Mouse (Mus musculus): Measurements from ENCODE around the gene Ackr4. TPM values are rescaled to one million over a fixed set of nuclear protein-coding genes. Genes with fewer than 3 reads are reported as not detected.

The Ackr4 gene
- polyA plus RNA-seq (2012; rRNA removed) (0.09 and 0.11 TPM in 2 replicates), polyA plus RNA-seq (2014; fragmentation: Nextera tagmentation; extraction: Ambion mirVana) (0.19 and 0.24 TPM in 2 replicates)

GRCm38 (mm10) chr9:104126833-104127232, at the start of gene Ackr4:
Gene Ackr4, minus strand, starts transcription at chr9:104126933.
- Histone ChIP-seq H3K27ac (no peak within 1 kb of the TSS), H3K27me3 (ENCODE audit: control insufficient read depth, insufficient read depth, low read length) (no peaks in the 10 kb centered on the region), H3K4me3 (ENCODE audit: insufficient read depth in 1 of 2, low read depth in 2 of 2, low read length in 2 of 2) (no peak within 1 kb of the TSS), H3K4me1 (replicated peaks; ENCODE audit: control insufficient read depth in 2 of 2, insufficient read depth in 2 of 2, low read length in 1 of 2) (no peaks in the 10 kb centered on the region), H3K9ac (replicated peaks) (no peak within 1 kb of the TSS), H3K4me2 (ENCODE audit: low read depth) (no peak within 1 kb of the TSS), H3K9me3 (ENCODE audit: control insufficient read depth, low read length) (no peaks in the 10 kb centered on the region), H3K36me3 (replicated peaks; ENCODE audit: control insufficient read depth, insufficient read depth, low read depth) (no peaks in the 10 kb centered on the region)
- 58% methylated on average over 3 of the region's 3 CpGs for WGBS (ENCODE audit: insufficient replicate concordance)
- no peak for TF ChIP-seq EP300 (IDR thresholded peaks at IDR 0.05; ENCODE audit: low read depth)
- no peak for TF ChIP-seq CTCF (IDR thresholded peaks at IDR 0.05; ENCODE audit: low read depth)
- no peak for DNase-seq (ENCODE audit: low read depth in 3 of 3, low spot score in 3 of 3)
- ATAC-seq (ENCODE audit: insufficient read depth) = no peak

DNA sequence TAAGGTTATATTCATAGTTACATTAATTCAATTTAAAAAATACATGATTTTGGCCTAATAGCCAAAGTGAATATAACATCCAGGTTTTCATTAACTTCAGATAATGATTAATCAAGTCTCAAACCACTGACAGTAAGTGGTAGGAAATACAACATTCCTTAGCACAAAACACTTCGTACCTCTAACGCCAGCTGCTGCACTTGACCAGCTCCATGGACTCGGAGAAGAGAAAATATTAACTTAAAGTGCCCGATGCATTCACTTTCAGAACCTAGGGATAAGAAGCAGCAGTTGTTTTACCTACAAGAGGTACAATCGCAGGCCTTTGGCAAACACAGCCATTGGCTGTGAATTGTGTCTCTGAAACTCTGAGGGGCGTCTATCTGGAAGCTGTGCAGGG, 45.6 kb upstream of the Ackr4 start:
- no peaks in the 10 kb centered on the region for H3K27me3 ChIP-seq (ENCODE audit: control insufficient read depth, insufficient read depth, low read length)
- no peak overlapping the region for H3K4me3 ChIP-seq (ENCODE audit: insufficient read depth in 1 of 2, low read depth in 2 of 2, low read length in 2 of 2)
- 83% methylated on average over 6 of the region's 6 CpGs for WGBS (ENCODE audit: insufficient replicate concordance)
- H3K36me3 ChIP-seq (replicated peaks; ENCODE audit: control insufficient read depth, insufficient read depth, low read depth) = peaks cover 10% of the 10 kb centered on the region
- H3K4me1 ChIP-seq (replicated peaks; ENCODE audit: control insufficient read depth in 2 of 2, insufficient read depth in 2 of 2, low read length in 1 of 2) = no peaks in the 10 kb centered on the region
- H3K4me2 ChIP-seq (ENCODE audit: low read depth) = no peak overlapping the region
- no peak overlapping the region for H3K9ac ChIP-seq (replicated peaks)
- ATAC-seq (ENCODE audit: insufficient read depth) (no peak), DNase-seq (ENCODE audit: low read depth in 3 of 3, low spot score in 3 of 3) (no peak)
- no peaks in the 10 kb centered on the region for H3K9me3 ChIP-seq (ENCODE audit: control insufficient read depth, low read length)
- TF ChIP-seq EP300 (IDR thresholded peaks at IDR 0.05; ENCODE audit: low read depth) = no peak
- no peak for TF ChIP-seq CTCF (IDR thresholded peaks at IDR 0.05; ENCODE audit: low read depth)
- H3K27ac ChIP-seq = no peak overlapping the region

- no peaks in the 10 kb centered on the region for H3K27me3 ChIP-seq (ENCODE audit: control insufficient read depth, insufficient read depth, low read length)
- no peak overlapping the region for H3K4me3 ChIP-seq (ENCODE audit: insufficient read depth in 1 of 2, low read depth in 2 of 2, low read length in 2 of 2)
- peaks cover 10% of the 10 kb centered on the region for H3K36me3 ChIP-seq (replicated peaks; ENCODE audit: control insufficient read depth, insufficient read depth, low read depth)
- ATAC-seq (ENCODE audit: insufficient read depth) (no peak), DNase-seq (ENCODE audit: low read depth in 3 of 3, low spot score in 3 of 3) (no peak)
- H3K9ac ChIP-seq (replicated peaks) = no peak overlapping the region
- H3K27ac ChIP-seq = no peak overlapping the region
- H3K4me2 ChIP-seq (ENCODE audit: low read depth) = no peak overlapping the region
- no peaks in the 10 kb centered on the region for H3K4me1 ChIP-seq (replicated peaks; ENCODE audit: control insufficient read depth in 2 of 2, insufficient read depth in 2 of 2, low read length in 1 of 2)
- TF ChIP-seq EP300 (IDR thresholded peaks at IDR 0.05; ENCODE audit: low read depth) = no peak
- TF ChIP-seq CTCF (IDR thresholded peaks at IDR 0.05; ENCODE audit: low read depth) = no peak
- H3K9me3 ChIP-seq (ENCODE audit: control insufficient read depth, low read length) = no peaks in the 10 kb centered on the region
- WGBS (ENCODE audit: insufficient replicate concordance) = 81% methylated on average over 6 of the region's 6 CpGs
Measured at GRCm38 (mm10) chr9:104171651-104172050, 44.9 kb upstream of the Ackr4 start.

DNA sequence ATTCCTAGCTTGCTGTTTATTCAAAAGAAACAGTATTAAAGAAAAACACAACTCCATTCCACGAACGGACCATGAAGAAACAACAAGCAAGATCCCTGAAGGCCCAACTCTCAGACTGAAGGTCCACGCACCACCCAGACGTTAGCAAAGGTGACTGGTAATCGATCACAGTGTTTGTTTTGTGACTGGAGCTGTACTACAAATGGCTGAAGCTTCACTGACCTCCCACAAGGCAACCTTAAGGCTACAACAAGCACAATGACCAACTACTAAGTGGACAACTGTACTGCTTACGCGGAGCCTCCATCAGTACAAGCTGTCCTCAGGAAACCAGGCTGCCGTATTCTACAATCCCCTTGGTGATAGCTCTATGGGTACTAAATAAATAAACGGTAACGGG, 43.3 kb upstream of the Ackr4 start:
- Histone ChIP-seq H3K9ac (replicated peaks) (no peak overlapping the region), H3K4me3 (ENCODE audit: insufficient read depth in 1 of 2, low read depth in 2 of 2, low read length in 2 of 2) (no peak overlapping the region), H3K4me2 (ENCODE audit: low read depth) (no peak overlapping the region), H3K9me3 (ENCODE audit: control insufficient read depth, low read length) (no peaks in the 10 kb centered on the region), H3K4me1 (replicated peaks; ENCODE audit: control insufficient read depth in 2 of 2, insufficient read depth in 2 of 2, low read length in 1 of 2) (no peaks in the 10 kb centered on the region), H3K27ac (no peak overlapping the region), H3K36me3 (replicated peaks; ENCODE audit: control insufficient read depth, insufficient read depth, low read depth) (peaks cover 4% of the 10 kb centered on the region), H3K27me3 (ENCODE audit: control insufficient read depth, insufficient read depth, low read length) (no peaks in the 10 kb centered on the region)
- no peak for ATAC-seq (ENCODE audit: insufficient read depth)
- TF ChIP-seq EP300 (IDR thresholded peaks at IDR 0.05; ENCODE audit: low read depth) = no peak
- no peak for TF ChIP-seq CTCF (IDR thresholded peaks at IDR 0.05; ENCODE audit: low read depth)
- 82% methylated on average over 10 of the region's 10 CpGs for WGBS (ENCODE audit: insufficient replicate concordance)
- DNase-seq (ENCODE audit: low read depth in 3 of 3, low spot score in 3 of 3) = no peak

DNA sequence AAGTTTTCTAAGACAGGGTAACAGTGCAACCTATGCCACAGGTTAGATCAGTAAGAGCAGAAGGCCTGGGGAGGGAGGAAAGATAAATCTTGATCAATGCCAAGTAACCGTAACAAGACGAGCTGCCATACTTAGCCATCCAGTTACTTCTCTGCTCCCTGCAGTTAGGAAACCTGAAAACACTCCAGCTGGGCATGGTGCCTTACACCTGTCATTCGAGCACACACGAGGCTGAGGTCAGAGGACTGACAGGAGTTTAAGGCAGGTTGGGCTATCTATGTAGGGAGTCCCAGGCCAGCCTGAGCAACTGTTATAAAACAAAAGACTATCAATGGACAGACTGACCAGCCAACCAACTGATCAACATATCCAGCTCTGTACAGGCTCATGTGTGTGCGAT, 39.2 kb upstream of the Ackr4 start:
- H3K4me2 ChIP-seq (ENCODE audit: low read depth) = no peak overlapping the region
- H3K9me3 ChIP-seq (ENCODE audit: control insufficient read depth, low read length) = no peaks in the 10 kb centered on the region
- WGBS (ENCODE audit: insufficient replicate concordance) = 78% methylated on average over 5 of the region's 5 CpGs
- H3K36me3 ChIP-seq (replicated peaks; ENCODE audit: control insufficient read depth, insufficient read depth, low read depth) = peaks cover 15% of the 10 kb centered on the region
- no peak overlapping the region for H3K27ac ChIP-seq
- no peak for ATAC-seq (ENCODE audit: insufficient read depth)
- H3K9ac ChIP-seq (replicated peaks) = no peak overlapping the region
- H3K27me3 ChIP-seq (ENCODE audit: control insufficient read depth, insufficient read depth, low read length) = no peaks in the 10 kb centered on the region
- H3K4me3 ChIP-seq (ENCODE audit: insufficient read depth in 1 of 2, low read depth in 2 of 2, low read length in 2 of 2) = no peak overlapping the region
- TF ChIP-seq EP300 (IDR thresholded peaks at IDR 0.05; ENCODE audit: low read depth) = no peak
- no peak for TF ChIP-seq CTCF (IDR thresholded peaks at IDR 0.05; ENCODE audit: low read depth)
- no peaks in the 10 kb centered on the region for H3K4me1 ChIP-seq (replicated peaks; ENCODE audit: control insufficient read depth in 2 of 2, insufficient read depth in 2 of 2, low read length in 1 of 2)
- DNase-seq (ENCODE audit: low read depth in 3 of 3, low spot score in 3 of 3) = no peak
